Mouse (Mus musculus) urinary bladder, adult 18-20 months (tissue): ENCODE results near the gene Gm13691.
"Not testable (repeated sequence)": the region's sequence is repeated elsewhere in the genome, so short reads cannot be mapped to it uniquely, and the experiment has no call there.

Source experiments
- DNase-seq, 2 experiments: peaks; one replicate each; pipeline ENCODE4 v3.0.0; 2022; ENCODE audit warnings: low spot score in 2 of 2, mixed read lengths in 2 of 2

Gm13691 gene

GRCm38 (mm10) chr2:84032505-84032904, 42.2 kb downstream of the Gm13691 start:
- no peak for DNase-seq

DNA sequence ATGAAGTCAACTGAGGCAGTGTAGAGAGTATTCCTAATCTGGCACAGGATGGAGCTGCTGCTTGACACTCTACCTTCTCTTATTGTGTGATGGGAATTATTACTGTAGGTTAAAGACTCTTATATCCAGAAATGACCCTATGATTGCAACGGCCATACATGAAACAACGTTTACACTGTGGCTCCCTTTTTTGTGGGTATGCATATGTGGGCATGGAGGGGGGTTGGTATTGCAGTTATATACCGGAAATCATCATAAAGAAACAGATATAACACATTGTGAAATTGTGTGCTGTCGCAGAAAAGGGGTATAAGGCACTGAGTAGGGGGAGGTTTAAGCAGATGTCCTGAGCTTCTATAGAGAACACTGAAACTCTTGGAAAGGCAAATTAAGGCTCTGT, 45.6 kb downstream of the Gm13691 start:
- DNase-seq, result no peak

GRCm38 (mm10) chr2:84037304-84037703, 47.0 kb downstream of the Gm13691 start:
- DNase-seq, result no peak

DNA sequence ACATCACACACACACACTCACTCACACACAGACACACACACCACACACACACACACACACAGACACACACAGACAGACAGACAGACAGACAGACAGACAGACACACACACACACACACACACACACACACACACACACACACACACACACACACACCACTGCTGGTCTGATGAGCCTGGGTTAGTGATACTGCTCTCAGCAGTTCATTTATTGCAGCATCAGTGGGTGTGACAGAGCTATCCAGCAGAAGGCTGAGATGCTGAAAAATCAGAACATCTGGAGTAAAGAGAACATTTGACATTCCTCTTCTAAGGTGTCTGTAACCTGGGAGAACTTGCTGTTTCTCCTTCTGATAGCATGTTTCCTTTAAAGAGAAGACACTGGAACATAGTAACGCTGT, 47.6 kb downstream of the Gm13691 start:
- DNase-seq, result not testable (repeated sequence)

DNA sequence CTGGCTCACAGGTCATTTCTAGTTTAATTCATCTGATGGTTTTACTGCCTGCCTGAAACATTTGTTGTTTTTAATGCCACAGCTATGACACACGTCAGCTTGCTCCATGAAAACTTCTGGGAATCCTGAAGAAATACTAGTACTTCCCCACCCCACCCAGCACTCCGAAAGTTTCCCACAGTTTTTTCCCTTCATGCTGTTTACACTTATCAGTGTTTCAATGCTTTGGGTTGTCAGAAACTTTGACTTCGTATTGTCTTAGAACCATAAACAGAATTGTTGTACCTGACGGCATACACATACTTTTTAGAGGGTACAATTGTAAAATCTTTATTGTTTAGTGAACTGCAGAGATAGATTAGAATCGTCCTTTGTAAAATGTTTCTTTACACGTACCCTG, 48.9 kb downstream of the Gm13691 start:
- DNase-seq, result no peak
